Mouse (Mus musculus): ENCODE results near the gene Gm10681.
"Not testable (repeated sequence)": the region's sequence is repeated elsewhere in the genome, so short reads cannot be mapped to it uniquely, and the experiment has no call there.

Gm10681 gene

DNA sequence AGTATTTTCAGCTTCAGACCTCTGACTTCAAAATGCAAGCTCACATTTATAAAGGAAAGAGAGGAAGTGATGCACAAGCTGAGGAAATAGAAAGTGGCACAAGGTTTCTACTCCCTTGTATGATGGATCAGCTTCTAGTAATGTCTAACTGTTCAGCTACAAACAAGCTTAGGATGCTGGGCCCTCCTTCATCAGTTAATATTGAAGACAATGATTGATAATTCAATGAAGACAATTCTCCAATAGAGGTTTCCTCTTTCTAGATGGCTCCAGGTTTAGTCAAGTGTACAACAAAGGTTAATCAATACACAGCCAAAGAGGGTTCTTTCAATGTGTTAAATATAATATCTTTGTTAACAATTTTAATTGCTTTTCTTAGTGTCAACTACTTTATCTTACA is at the start of gene Gm10681:
Gene Gm10681, minus strand, starts transcription at position 101 of the 400 bp plus-strand sequence.
- DNase-seq (ENCODE audit: low read depth, low spot score): no peak

DNA sequence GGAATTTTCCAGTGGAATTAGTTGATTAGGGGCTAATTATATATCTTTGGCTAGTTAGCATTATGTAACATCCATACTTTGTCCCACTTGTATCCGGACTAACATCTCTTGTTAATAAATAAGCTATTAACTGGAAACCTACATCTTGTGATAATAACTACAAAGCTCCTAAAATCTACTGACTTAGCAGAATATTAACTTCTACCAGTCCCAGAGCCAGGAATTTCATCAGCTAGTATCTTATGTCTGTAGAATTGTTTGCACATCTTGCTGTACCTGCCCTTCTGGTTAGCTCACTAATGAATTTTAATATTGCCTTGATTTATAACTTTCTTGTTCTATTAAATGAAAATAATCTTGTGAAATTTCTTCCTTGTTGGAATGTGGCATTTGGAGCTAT is 46.5 kb upstream of the Gm10681 start:
- DNase-seq (ENCODE audit: low read depth, low spot score): no peak

DNA sequence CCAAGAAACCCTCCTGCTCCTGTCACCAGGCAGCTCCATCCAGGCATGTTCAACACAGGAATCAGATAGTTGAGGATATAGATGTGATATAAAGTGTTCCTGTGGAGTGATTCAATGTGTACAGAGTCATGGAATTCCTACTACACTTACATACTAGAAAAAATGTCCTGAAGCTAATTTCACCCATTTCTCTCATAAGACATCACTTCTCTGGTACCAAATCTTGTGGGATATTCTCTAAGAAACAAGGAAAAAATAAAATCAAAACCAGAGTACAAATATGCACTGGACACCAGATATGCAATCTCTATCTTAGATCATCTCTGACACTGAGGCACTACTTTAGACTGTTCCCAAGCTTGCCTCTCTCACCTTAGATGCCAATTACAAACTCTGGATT is 41.5 kb upstream of the Gm10681 start, which contains the start of gene Hsd3b5:
Gene Hsd3b5, minus strand, starts transcription at position 101 of the 400 bp plus-strand sequence.
- DNase-seq (ENCODE audit: low read depth, low spot score): no peak

DNA sequence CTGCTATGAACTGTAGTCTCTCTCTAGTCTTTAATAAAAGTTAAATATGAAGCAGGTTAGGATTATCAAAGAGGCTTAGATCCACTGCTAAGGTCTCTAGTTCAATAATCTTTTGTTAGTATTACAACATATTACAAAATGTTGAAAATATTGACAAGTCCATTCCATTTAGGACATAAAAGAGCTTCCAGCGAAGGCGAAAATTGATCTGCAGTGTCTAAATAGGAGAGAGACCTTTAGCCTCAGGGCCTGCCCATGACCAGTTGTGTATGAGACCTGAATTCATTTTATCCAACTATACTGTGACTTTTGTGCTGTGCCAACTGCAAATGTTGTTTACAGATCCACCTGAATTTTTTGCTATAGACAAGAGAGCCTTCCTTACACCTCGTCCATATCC is 41.0 kb upstream of the Gm10681 start:
- no peak for DNase-seq (ENCODE audit: low read depth, low spot score)

DNA sequence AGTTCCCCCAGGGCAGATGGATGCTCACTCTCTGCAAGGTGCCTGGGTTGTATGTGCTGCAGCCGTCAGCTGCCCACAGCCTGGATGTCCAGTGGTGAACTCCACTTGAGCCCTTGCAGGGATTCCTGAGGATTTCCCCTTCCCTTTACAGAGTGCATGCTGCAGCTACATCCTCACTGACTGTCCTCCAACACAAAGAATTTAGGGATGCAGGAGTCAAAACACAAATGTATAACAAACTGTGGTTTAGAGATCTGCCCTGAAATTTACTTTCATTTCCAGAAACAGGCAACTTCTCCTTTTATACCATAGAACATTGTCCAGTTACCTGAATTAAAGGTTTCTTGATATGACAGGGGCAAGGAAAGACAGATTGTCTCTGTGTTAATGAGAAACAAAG is 28.2 kb upstream of the Gm10681 start:
- not testable (repeated sequence) for DNase-seq (ENCODE audit: low read depth, low spot score)

DNA sequence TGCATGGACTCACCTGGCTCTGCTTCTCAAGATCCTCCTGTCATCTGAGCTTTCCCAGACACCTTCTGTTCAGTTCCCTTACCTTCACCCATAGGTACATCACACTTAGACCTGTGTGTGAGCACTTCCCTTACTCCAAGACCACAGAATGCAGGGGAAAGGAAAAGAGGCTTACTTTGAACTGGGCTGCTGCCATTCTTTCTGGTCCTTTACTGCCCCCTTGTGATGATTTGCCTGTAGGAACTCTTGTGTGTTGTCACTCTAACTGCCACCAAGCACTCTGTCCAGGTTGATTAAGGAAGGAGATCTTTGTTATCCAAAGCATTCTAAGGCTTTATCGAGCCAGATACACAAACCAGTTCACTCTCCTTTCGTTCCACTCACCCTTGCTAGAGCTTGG is 27.6 kb upstream of the Gm10681 start:
- not testable (repeated sequence) for DNase-seq (ENCODE audit: low read depth, low spot score)

DNA sequence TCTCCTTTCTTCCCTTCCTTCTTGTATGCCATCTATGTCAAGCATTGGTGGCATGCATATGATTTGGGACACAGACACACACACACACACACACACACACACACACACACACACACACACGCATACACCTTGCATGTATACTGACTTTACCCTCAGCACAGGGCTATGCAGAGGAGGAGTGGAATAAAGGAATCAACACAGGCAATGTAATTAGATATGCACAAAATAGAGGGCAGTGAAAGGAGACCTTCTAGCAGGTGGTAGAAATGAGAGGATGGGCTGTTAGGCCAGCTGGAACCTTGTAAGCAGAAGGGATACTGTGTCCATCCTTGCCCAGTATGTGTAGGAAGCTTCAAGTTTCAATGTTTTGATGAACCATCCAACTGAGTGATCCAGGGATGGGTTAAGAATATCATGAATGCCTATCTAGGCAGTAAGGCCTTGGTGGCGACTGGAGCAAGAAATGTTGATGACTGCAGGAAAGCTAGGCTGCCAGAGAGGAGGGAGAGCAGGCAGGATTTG is 25.9 kb upstream of the Gm10681 start:
- not testable (repeated sequence) for DNase-seq (ENCODE audit: low read depth, low spot score)

DNA sequence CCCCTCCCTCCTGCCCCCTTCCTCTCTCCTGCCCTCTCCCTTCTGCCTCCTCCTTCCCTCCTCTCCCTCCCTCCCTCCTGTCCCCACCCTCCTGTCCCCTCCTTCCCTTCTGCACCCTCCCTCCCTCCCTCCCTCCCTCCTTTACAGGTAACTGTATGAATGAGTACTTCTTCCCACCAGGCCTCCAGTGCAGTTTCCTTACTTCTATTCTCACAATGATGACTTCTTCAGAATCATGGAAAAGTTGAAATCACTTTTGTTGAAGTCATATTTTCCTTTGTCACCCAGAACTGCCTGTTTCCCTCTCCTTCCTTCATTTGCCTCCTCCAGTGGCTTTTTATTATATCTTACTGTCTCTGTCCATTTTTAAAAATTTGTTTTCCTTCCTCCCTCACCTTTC is 25.4 kb upstream of the Gm10681 start:
- DNase-seq (ENCODE audit: low read depth, low spot score): no peak

DNA sequence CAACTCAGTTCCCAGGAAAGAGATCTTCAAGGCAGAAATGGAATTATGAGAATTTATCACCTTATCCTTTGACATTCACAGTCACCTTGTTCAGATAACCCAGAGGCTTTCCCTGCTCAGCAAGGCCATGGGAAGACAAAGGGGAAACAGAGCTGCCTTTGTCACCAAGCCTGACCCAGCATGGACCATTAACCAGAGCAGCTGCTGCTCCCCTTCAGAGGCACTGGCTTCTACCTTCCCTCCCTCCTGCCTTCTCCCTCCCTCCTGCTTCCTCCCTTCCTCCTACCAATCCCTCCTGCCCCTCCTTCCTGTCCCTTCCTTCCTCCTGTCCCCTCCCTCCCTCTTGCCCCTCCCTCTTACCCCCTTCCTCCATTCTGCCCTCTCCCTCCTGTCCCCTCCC is 24.9 kb upstream of the Gm10681 start:
- not testable (repeated sequence) for DNase-seq (ENCODE audit: low read depth, low spot score)

DNA sequence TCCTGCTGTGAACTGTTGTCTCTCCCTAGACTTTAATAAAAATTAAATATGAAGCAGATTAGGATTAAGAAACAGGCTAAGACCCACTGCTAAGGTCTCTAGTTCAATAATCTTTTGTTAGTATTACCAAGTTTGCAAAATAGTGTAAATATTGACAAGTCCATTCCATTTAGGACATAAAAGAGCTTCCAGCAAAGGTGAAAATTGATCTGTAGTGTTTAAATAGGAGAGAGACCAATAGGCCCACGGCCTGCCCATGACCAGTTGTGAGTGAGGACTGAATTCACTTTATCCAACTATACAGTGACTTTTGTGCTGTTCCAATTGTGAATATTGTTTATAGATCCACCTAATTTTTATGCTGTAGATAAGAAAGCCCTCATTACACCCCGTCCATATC is 886 bp downstream of the Gm10681 start:
- no peak for DNase-seq (ENCODE audit: low read depth, low spot score)

DNA sequence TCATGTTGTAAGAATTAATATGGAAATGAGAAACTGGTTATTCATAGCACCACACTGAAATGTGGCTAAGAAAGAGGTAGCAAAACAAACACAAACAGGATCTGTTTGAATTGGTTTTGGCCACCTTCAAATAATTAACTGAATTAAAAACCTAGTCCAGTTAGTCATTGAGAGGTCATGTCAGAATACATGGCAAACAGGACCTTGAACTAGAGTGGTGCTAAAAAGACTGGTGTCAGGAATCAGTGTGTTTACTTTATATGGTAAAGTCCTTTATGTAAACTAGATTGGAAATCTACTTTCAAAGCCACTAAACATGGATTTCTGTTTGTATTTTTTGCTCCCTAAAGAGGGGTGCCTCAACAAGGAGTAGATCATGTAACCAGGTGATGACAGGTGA is 6.0 kb downstream of the Gm10681 start:
- DNase-seq (ENCODE audit: low read depth, low spot score): not testable (repeated sequence)

DNA sequence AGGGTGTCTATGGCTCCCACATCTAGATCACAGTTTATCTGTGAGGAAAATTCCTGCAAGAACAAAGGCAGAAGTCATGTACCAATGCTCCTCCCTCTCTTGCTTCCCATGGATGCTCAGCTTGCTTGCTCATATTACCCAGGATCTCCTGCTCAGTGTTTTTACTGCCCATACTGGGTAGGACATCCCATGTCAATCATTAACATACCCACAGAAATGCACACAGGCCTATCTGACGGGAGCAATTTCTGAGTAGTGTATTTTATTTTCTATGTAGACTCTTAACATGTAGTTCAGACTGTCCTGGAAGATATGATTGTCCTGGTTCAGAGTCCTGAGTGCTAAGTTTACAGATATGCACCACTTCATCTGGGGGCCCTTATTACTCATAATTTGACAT is 6.4 kb downstream of the Gm10681 start:
- DNase-seq (ENCODE audit: low read depth, low spot score): not testable (repeated sequence)

DNA sequence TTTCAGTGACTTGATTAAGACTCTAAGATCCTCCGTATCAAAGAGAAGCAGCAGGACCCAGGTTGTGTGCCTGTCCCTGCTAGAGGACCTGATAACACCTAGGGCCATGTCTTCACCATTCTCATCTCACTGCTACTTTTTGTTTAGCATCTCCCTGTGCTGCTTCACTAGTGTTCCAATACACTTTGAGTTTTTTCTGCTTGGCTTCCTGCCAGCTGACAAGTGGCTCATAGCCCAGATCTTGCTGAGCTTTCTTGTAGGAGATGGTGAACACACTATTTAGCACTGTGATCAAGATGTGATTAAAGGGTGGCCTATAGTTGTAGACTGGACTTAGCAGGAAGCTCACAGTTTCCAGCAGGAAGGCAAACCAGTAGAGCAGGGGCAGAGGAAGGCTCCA is 7.6 kb downstream of the Gm10681 start:
- not testable (repeated sequence) for DNase-seq (ENCODE audit: low read depth, low spot score)

DNA sequence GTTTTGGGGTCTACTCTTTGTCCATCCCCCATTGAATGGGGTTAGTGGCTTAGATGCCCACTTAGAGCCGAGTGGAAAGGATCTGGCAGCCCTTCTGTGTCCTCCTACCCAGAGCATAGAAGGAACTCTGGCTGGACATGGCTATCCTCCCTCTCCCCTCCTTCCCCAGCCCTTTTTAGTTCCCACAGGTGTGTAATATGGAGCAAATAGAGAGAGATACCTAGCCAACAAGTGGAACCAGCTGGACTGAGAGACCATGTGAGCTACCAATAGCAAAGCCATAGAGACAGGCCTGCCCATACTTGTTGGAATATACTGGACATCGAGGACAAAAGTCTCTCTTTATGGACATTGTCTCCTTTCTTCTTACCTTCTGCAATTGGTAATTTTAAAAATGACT is 20.9 kb downstream of the Gm10681 start:
- DNase-seq (ENCODE audit: low read depth, low spot score): not testable (repeated sequence)

DNA sequence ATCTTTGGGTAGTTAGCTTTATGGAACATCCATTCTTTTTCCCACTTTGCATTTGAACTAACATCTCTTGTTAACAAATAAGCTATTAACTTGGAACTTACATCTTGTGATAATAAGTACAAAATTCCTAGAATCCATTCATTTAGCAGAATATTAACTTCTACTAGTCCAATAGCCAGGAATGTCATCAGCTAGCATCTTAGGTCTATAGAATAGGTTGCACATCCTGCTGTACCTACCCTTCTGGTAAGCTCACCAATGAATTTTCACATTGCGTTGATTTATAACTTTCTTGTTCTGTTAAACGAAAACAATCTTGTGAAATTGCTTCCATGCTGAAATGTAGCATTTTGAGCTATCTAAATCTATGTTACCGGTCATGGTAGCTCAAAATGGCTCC is 23.7 kb downstream of the Gm10681 start:
- DNase-seq (ENCODE audit: low read depth, low spot score): not testable (repeated sequence)

DNA sequence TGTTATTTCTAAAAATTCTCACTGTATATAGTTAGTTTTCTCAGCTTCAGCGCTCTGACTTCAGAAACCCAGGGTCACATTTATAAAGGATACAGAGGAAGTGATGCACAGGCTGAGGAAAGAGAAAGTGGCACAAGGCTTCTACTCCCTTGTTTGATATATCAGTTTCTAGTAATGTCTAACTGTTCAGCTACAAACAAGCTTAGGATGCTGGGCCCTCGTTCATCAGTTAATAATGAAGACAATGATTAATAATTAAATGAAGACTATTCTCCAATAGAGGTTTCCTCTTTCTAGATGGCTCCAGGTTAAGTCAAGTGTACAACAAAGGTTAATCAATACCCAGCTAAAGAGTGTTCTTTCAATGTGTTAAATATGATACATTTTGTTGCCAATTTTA is 24.8 kb downstream of the Gm10681 start:
- DNase-seq (ENCODE audit: low read depth, low spot score): not testable (repeated sequence)

DNA sequence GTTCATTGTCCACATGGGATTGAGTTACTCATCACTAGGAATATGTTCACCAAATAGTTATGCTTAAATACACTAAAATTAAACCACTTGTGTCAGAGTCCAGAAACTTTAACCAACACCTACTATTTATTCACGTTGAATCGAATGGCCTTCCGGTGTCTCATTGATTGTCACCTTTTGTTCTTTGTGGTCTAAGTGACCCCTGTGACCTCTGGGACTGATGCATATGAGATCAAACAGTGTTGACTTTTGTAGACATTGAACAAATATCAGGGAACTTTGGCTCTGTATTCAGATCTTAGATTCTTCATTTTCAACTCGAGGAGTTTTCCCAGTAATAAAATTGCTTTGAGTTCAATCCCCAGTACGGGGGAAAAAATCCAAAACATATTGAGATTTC is 27.9 kb downstream of the Gm10681 start:
- not testable (repeated sequence) for DNase-seq (ENCODE audit: low read depth, low spot score)

DNA sequence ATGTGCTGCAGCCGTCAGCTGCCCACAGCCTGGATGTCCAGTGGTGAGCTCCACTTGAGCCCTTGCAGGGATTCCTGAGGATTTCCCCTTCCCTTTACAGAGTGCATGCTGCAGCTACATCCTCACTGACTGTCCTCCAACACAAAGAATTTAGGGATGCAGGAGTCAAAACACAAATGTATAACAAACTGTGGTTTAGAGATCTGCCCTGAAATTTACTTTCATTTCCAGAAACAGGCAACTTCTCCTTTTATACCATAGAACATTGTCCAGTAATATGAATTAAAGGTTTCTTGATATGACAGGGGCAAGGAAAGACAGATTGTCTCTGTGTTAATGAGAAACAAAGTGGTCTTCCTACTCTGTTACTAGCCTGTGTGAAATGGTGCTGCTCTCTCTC is 37.8 kb downstream of the Gm10681 start:
- DNase-seq (ENCODE audit: low read depth, low spot score): not testable (repeated sequence)

DNA sequence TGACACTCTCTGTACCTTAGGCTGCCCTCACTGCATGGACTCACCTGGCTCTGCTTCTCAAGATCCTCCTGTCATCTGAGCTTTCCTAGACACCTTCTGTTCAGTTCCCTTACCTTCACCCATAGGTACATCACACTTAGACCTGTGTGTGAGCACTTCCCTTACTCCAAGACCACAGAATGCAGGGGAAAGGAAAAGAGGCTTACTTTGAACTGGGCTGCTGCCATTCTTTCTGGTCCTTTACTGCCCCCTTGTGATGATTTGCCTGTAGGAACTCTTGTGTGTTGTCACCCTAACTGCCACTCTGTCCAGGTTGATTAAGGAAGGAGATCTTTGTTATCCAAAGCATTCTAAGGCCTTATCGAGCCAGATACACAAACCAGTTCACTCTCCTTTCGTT is 38.4 kb downstream of the Gm10681 start:
- DNase-seq (ENCODE audit: low read depth, low spot score): not testable (repeated sequence)

DNA sequence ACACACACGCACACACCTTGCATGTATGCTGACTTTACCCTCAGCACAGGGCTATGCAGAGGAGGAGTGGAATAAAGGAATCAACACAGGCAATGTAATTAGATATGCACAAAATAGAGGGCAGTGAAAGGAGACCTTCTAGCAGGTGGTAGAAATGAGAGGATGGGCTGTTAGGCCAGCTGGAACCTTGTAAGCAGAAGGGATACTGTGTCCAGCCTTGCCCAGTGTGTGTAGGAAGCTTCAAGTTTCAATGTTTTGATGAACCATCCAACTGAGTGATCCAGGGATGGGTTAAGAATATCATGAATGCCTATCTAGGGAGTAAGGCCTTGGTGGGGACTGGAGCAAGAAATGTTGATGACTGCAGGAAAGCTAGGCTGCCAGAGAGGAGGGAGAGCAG is 40.1 kb downstream of the Gm10681 start:
- not testable (repeated sequence) for DNase-seq (ENCODE audit: low read depth, low spot score)

DNA sequence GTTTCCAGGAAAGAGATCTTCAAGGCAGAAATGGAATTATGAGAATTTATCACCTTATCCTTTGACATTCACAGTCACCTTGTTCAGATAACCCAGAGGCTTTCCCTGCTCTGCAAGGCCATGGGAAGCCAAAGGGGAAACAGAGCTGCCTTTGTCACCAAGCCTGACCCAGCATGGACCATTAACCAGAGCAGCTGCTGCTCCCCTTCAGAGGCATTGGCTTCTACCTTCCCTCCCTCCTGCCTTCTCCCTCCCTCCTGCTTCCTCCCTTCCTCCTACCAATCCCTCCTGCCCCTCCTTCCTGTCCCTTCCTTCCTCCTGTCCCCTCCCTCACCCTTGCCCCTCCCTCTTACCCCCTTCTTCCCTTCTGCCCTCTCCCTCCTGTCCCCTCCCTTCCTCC is 41.0 kb downstream of the Gm10681 start:
- DNase-seq (ENCODE audit: low read depth, low spot score): not testable (repeated sequence)

DNA sequence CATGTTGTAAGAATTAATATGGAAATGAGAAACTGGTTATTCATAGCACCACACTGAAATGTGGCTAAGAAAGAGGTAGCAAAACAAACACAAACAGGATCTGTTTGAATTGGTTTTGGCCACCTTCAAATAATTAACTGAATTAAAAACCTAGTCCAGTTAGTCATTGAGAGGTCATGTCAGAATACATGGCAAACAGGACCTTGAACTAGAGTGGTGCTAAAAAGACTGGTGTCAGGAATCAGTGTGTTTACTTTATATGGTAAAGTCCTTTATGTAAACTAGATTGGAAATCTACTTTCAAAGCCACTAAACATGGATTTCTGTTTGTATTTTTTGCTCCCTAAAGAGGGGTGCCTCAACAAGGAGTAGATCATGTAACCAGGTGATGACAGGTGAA is 63.6 kb downstream of the Gm10681 start:
- DNase-seq (ENCODE audit: low read depth, low spot score): not testable (repeated sequence)

DNA sequence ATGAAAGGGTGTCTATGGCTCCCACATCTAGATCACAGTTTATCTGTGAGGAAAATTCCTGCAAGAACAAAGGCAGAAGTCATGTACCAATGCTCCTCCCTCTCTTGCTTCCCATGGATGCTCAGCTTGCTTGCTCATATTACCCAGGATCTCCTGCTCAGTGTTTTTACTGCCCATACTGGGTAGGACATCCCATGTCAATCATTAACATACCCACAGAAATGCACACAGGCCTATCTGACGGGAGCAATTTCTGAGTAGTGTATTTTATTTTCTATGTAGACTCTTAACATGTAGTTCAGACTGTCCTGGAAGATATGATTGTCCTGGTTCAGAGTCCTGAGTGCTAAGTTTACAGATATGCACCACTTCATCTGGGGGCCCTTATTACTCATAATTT is 64.1 kb downstream of the Gm10681 start:
- not testable (repeated sequence) for DNase-seq (ENCODE audit: low read depth, low spot score)

DNA sequence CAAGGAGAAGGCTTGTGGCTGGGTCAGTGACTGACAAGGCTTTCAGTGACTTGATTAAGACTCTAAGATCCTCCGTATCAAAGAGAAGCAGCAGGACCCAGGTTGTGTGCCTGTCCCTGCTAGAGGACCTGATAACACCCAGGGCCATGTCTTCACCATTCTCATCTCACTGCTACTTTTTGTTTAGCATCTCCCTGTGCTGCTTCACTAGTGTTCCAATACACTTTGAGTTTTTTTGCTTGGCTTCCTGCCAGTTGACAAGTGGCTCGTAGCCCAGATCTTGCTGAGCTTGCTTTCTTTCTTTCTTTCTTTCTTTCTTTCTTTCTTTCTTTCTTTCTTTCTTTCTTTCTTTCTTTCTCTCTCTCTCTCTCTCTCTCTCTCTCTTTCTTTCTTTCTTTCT is 65.8 kb downstream of the Gm10681 start:
- not testable (repeated sequence) for DNase-seq (ENCODE audit: low read depth, low spot score)
